Mouse (Mus musculus) T-cell, adult 2 months (primary cell): Measurements from ENCODE around the gene Wwc1.
A peak's percentile ranks its signal among the peaks of the same experiment; 100 is the strongest.

Experiments used
- DNase-seq: peaks from one replicate; pipeline ENCODE4 v3.0.0; 2022; ENCODE audit warnings: low spot score

Gene Wwc1

GRCm38 (mm10) chr11:35980411-35980917, at the start of gene Wwc1:
Gene Wwc1 (minus strand): TSS chr11:35980527.
- peak; percentile 9 for DNase-seq

GRCm38 (mm10) chr11:36020009-36020408, 39.7 kb upstream of the Wwc1 start:
- DNase-seq = no peak

- DNase-seq = no peak
These were observed 32.9 kb upstream of the Wwc1 start for GRCm38 (mm10) chr11:36013179-36013578.

GRCm38 (mm10) chr11:36009281-36010208, 29.2 kb upstream of the Wwc1 start:
- no peak for DNase-seq

GRCm38 (mm10) chr11:36002900-36003299, 22.6 kb upstream of the Wwc1 start:
- DNase-seq = no peak

GRCm38 (mm10) chr11:36001282-36001970, 21.1 kb upstream of the Wwc1 start:
- DNase-seq = peak; percentile 53

- DNase-seq = no peak
These were observed 20.4 kb upstream of the Wwc1 start for GRCm38 (mm10) chr11:36000585-36001281.

GRCm38 (mm10) chr11:36000038-36000437, 19.7 kb upstream of the Wwc1 start:
- DNase-seq = no peak

GRCm38 (mm10) chr11:35998048-35998447, 17.7 kb upstream of the Wwc1 start:
- DNase-seq = no peak

- DNase-seq = no peak
These were observed 15.0 kb upstream of the Wwc1 start for GRCm38 (mm10) chr11:35995310-35995709.

GRCm38 (mm10) chr11:35991846-35992245, 11.5 kb upstream of the Wwc1 start:
- no peak for DNase-seq

GRCm38 (mm10) chr11:35989967-35990366, 9.6 kb upstream of the Wwc1 start:
- DNase-seq = no peak

- peak; percentile 65 for DNase-seq
These were observed 5.6 kb upstream of the Wwc1 start for GRCm38 (mm10) chr11:35985841-35986393.

- no peak for DNase-seq
These were observed 2.4 kb upstream of the Wwc1 start for GRCm38 (mm10) chr11:35982734-35983133.

- DNase-seq = no peak
These were observed 455 bp downstream of the Wwc1 start for GRCm38 (mm10) chr11:35979733-35980410.

- no peak for DNase-seq
These were observed 1.0 kb downstream of the Wwc1 start for GRCm38 (mm10) chr11:35979266-35979732.

- DNase-seq = no peak
These were observed 2.5 kb downstream of the Wwc1 start for GRCm38 (mm10) chr11:35977796-35978195.

GRCm38 (mm10) chr11:35977096-35977495, 3.2 kb downstream of the Wwc1 start:
- DNase-seq = no peak

- no peak for DNase-seq
These were observed 3.8 kb downstream of the Wwc1 start for GRCm38 (mm10) chr11:35976482-35976881.

- DNase-seq = no peak
These were observed 5.5 kb downstream of the Wwc1 start for GRCm38 (mm10) chr11:35974632-35975450.
